Mouse (Mus musculus): ENCODE results near the gene Bloc1s5.

Gene Bloc1s5

GRCm38 (mm10) chr13:38573281-38573680, 61.6 kb downstream of the Bloc1s5 start:
- DNase-seq (ENCODE audit: low read depth, low spot score), result no peak

- no peak for DNase-seq (ENCODE audit: low read depth, low spot score)
Measured at GRCm38 (mm10) chr13:38565245-38565644, 69.7 kb downstream of the Bloc1s5 start.

GRCm38 (mm10) chr13:38554611-38555010, 80.3 kb downstream of the Bloc1s5 start:
- DNase-seq (ENCODE audit: low read depth, low spot score), result no peak

- DNase-seq (ENCODE audit: low read depth, low spot score), result no peak
Measured at GRCm38 (mm10) chr13:38554210-38554609, 80.7 kb downstream of the Bloc1s5 start.

GRCm38 (mm10) chr13:38548681-38549080, 86.2 kb downstream of the Bloc1s5 start:
- DNase-seq (ENCODE audit: low read depth, low spot score), result peak; percentile 40

GRCm38 (mm10) chr13:38547717-38548116, 87.2 kb downstream of the Bloc1s5 start:
- DNase-seq (ENCODE audit: low read depth, low spot score), result no peak

- DNase-seq (ENCODE audit: low read depth, low spot score), result peak; percentile 25
Measured at GRCm38 (mm10) chr13:38546754-38547153, 88.2 kb downstream of the Bloc1s5 start.

- DNase-seq (ENCODE audit: low read depth, low spot score), result no peak
Measured at GRCm38 (mm10) chr13:38545460-38545859, 89.4 kb downstream of the Bloc1s5 start.

- no peak for DNase-seq (ENCODE audit: low read depth, low spot score)
Measured at GRCm38 (mm10) chr13:38544769-38545445, 90.0 kb downstream of the Bloc1s5 start.

- DNase-seq (ENCODE audit: low read depth, low spot score), result no peak
Measured at GRCm38 (mm10) chr13:38543455-38544125, 91.3 kb downstream of the Bloc1s5 start.

All from CD4-positive, CD25-positive, alpha-beta regulatory T cell, adult 2 months (primary cell).